Mouse (Mus musculus): ENCODE data around the gene 9130008F23Rik. TPM values are rescaled to one million over a fixed set of nuclear protein-coding genes. Genes with fewer than 3 reads are reported as not detected.

The 9130008F23Rik gene
- total RNA-seq, 1 experiment: 3.5 TPM

- no peak overlapping the region for H3K27ac ChIP-seq (ENCODE audit: insufficient read depth, low read depth, low read length, poor library complexity, severe bottlenecking)
- no peaks in the 10 kb centered on the region for H3K4me1 ChIP-seq (ENCODE audit: control insufficient read depth in 2 of 2, insufficient read depth in 2 of 2, low read length in 2 of 2, poor library complexity in 1 of 2)
- H3K9me3 ChIP-seq (ENCODE audit: control insufficient read depth, insufficient read depth, low read depth, low read length): no peaks in the 10 kb centered on the region
- no peak overlapping the region for H3K9ac ChIP-seq (ENCODE audit: insufficient read depth, low read depth, low read length, poor library complexity, severe bottlenecking)
- TF ChIP-seq ZC3H11A (IDR thresholded peaks at IDR 0.05; ENCODE audit: borderline replicate concordance, low read depth, low read length) (no peak), ZNF384 (IDR thresholded peaks at IDR 0.05; ENCODE audit: low read depth, low read length) (no peak), MAFK (IDR thresholded peaks at IDR 0.05; ENCODE audit: insufficient read depth, low read depth, low read length) (no peak), CHD2 (IDR thresholded peaks at IDR 0.05; ENCODE audit: low read depth, low read length) (no peak), HCFC1 (IDR thresholded peaks at IDR 0.05; ENCODE audit: borderline replicate concordance, insufficient read depth, low read length) (no peak)
- in situ Hi-C loops (cut with MboI; ENCODE audit: low sequenced_read_pairs in 2 of 2, unreplicated experiment in 2 of 2): no loop called here
- DNase-seq (ENCODE audit: low read depth, low spot score): no peak
- no peaks in the 10 kb centered on the region for H3K36me3 ChIP-seq (ENCODE audit: control insufficient read depth, insufficient read depth, low read length, poor library complexity, severe bottlenecking)
- no peak overlapping the region for H3K4me3 ChIP-seq (ENCODE audit: insufficient read depth in 1 of 2, low read depth in 1 of 2, low read length in 2 of 2, poor library complexity in 1 of 2, severe bottlenecking in 1 of 2)
Measured at GRCm38 (mm10) chr17:40868952-40869747, 11.2 kb downstream of the 9130008F23Rik start.

GRCm38 (mm10) chr17:40855065-40855464 lies 25.3 kb downstream of the 9130008F23Rik start:
- H3K27ac ChIP-seq (ENCODE audit: insufficient read depth, low read depth, low read length, poor library complexity, severe bottlenecking): no peak overlapping the region

GRCm38 (mm10) chr17:40837308-40837707 lies 43.1 kb downstream of the 9130008F23Rik start:
- Histone ChIP-seq H3K4me1 (ENCODE audit: control insufficient read depth in 2 of 2, insufficient read depth in 2 of 2, low read length in 2 of 2, poor library complexity in 1 of 2) (no peaks in the 10 kb centered on the region), H3K4me3 (ENCODE audit: insufficient read depth in 1 of 2, low read depth in 1 of 2, low read length in 2 of 2, poor library complexity in 1 of 2, severe bottlenecking in 1 of 2) (no peak overlapping the region), H3K36me3 (ENCODE audit: control insufficient read depth, insufficient read depth, low read length, poor library complexity, severe bottlenecking) (no peaks in the 10 kb centered on the region), H3K9ac (ENCODE audit: insufficient read depth, low read depth, low read length, poor library complexity, severe bottlenecking) (no peak overlapping the region), H3K9me3 (ENCODE audit: control insufficient read depth, insufficient read depth, low read depth, low read length) (no peaks in the 10 kb centered on the region), H3K27ac (ENCODE audit: insufficient read depth, low read depth, low read length, poor library complexity, severe bottlenecking) (no peak overlapping the region)
- DNase-seq (ENCODE audit: low read depth, low spot score): peak; percentile 29
- TF ChIP-seq ZC3H11A (IDR thresholded peaks at IDR 0.05; ENCODE audit: borderline replicate concordance, low read depth, low read length) (peak; percentile 44; the same call in 1 of the 2 replicates), CHD2 (IDR thresholded peaks at IDR 0.05; ENCODE audit: low read depth, low read length) (no peak)
- in situ Hi-C loops (cut with MboI; ENCODE audit: low sequenced_read_pairs in 2 of 2, unreplicated experiment in 2 of 2): no loop called here

More at GRCm38 (mm10) chr17:40855065-40855464, 25.3 kb downstream of the 9130008F23Rik start:
- in situ Hi-C loops (cut with MboI; ENCODE audit: low sequenced_read_pairs in 2 of 2, unreplicated experiment in 2 of 2): no loop called here
- Histone ChIP-seq H3K9me3 (ENCODE audit: control insufficient read depth, insufficient read depth, low read depth, low read length) (no peaks in the 10 kb centered on the region), H3K4me3 (ENCODE audit: insufficient read depth in 1 of 2, low read depth in 1 of 2, low read length in 2 of 2, poor library complexity in 1 of 2, severe bottlenecking in 1 of 2) (no peak overlapping the region), H3K9ac (ENCODE audit: insufficient read depth, low read depth, low read length, poor library complexity, severe bottlenecking) (no peak overlapping the region), H3K4me1 (ENCODE audit: control insufficient read depth in 2 of 2, insufficient read depth in 2 of 2, low read length in 2 of 2, poor library complexity in 1 of 2) (no peaks in the 10 kb centered on the region), H3K36me3 (ENCODE audit: control insufficient read depth, insufficient read depth, low read length, poor library complexity, severe bottlenecking) (no peaks in the 10 kb centered on the region)
- no peak for TF ChIP-seq ZNF384 (IDR thresholded peaks at IDR 0.05; ENCODE audit: low read depth, low read length)
- TF ChIP-seq ZC3H11A (IDR thresholded peaks at IDR 0.05; ENCODE audit: borderline replicate concordance, low read depth, low read length): no peak
- no peak for TF ChIP-seq CHD2 (IDR thresholded peaks at IDR 0.05; ENCODE audit: low read depth, low read length)
- TF ChIP-seq HCFC1 (IDR thresholded peaks at IDR 0.05; ENCODE audit: borderline replicate concordance, insufficient read depth, low read length): no peak
- no peak for TF ChIP-seq MAFK (IDR thresholded peaks at IDR 0.05; ENCODE audit: insufficient read depth, low read depth, low read length)
- no peak for DNase-seq (ENCODE audit: low read depth, low spot score)

GRCm38 (mm10) chr17:40831870-40832269 lies 48.5 kb downstream of the 9130008F23Rik start:
- DNase-seq (ENCODE audit: low read depth, low spot score): peak; percentile 6
- Histone ChIP-seq H3K9ac (ENCODE audit: insufficient read depth, low read depth, low read length, poor library complexity, severe bottlenecking) (no peak overlapping the region), H3K4me3 (ENCODE audit: insufficient read depth in 1 of 2, low read depth in 1 of 2, low read length in 2 of 2, poor library complexity in 1 of 2, severe bottlenecking in 1 of 2) (no peak overlapping the region), H3K27ac (ENCODE audit: insufficient read depth, low read depth, low read length, poor library complexity, severe bottlenecking) (no peak overlapping the region), H3K4me1 (ENCODE audit: control insufficient read depth in 2 of 2, insufficient read depth in 2 of 2, low read length in 2 of 2, poor library complexity in 1 of 2) (no peaks in the 10 kb centered on the region), H3K9me3 (ENCODE audit: control insufficient read depth, insufficient read depth, low read depth, low read length) (no peaks in the 10 kb centered on the region), H3K36me3 (ENCODE audit: control insufficient read depth, insufficient read depth, low read length, poor library complexity, severe bottlenecking) (no peaks in the 10 kb centered on the region)
- in situ Hi-C loops (cut with MboI; ENCODE audit: low sequenced_read_pairs in 2 of 2, unreplicated experiment in 2 of 2): no loop called here
- no peak for TF ChIP-seq MAFK (IDR thresholded peaks at IDR 0.05; ENCODE audit: insufficient read depth, low read depth, low read length)
- TF ChIP-seq ZC3H11A (IDR thresholded peaks at IDR 0.05; ENCODE audit: borderline replicate concordance, low read depth, low read length): no peak
- no peak for TF ChIP-seq ZNF384 (IDR thresholded peaks at IDR 0.05; ENCODE audit: low read depth, low read length)
- TF ChIP-seq CHD2 (IDR thresholded peaks at IDR 0.05; ENCODE audit: low read depth, low read length): no peak
- TF ChIP-seq HCFC1 (IDR thresholded peaks at IDR 0.05; ENCODE audit: borderline replicate concordance, insufficient read depth, low read length): no peak

Other genes starting within 250 kb of the 9130008F23Rik start
- gene Esp3, start 248.5 kb downstream of the 9130008F23Rik start, total RNA-seq (2012; rRNA removed): not detected in 2 replicates
- gene Esp1, start 153.4 kb downstream of the 9130008F23Rik start, total RNA-seq (2012; rRNA removed): not detected in 2 replicates
- not detected in 2 replicates for gene Crisp2, start 73.6 kb downstream of the 9130008F23Rik start, total RNA-seq (2012; rRNA removed)
- gene Rhag, start 69.4 kb downstream of the 9130008F23Rik start, total RNA-seq (2012; rRNA removed): not detected in 2 replicates
- not detected in 2 replicates for gene Glyatl3, start 33.8 kb upstream of the 9130008F23Rik start, total RNA-seq (2012; rRNA removed)
- gene Mut, start 54.1 kb upstream of the 9130008F23Rik start, total RNA-seq (2012; rRNA removed): 58.0 and 76.3 TPM in 2 replicates
- gene Cenpq, start 54.5 kb upstream of the 9130008F23Rik start, total RNA-seq (2012; rRNA removed): 11.8 and 13.7 TPM in 2 replicates